Mouse (Mus musculus): ENCODE results near the gene Galnt16.
A peak's percentile ranks its signal among the peaks of the same experiment; 100 is the strongest.

Galnt16 gene

DNA sequence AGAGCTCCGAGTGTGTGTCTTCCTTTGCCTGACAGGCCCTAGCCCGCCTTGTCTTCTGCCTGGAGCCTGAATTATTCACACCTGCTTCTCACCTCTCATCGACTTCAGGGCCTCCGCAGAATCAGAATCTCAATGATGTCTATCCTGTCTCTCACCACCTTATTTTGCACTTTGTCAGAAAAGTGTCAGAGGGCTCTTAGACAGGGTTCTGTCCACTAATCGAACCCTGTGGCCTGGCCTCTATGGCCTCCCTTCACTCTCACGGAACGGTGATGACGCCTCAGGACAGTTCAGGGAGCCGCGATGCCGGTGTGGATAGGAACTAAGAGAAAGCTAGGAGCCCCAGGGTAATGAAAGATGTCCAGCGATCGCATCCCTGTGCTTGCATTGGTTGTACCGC is at the start of gene Galnt16:
Galnt16 (plus strand) TSS at position 301 of the 400 bp plus-strand sequence.
- DNase-seq (ENCODE audit: inconsistent age in 2 of 2, low spot score in 1 of 2): no peak

DNA sequence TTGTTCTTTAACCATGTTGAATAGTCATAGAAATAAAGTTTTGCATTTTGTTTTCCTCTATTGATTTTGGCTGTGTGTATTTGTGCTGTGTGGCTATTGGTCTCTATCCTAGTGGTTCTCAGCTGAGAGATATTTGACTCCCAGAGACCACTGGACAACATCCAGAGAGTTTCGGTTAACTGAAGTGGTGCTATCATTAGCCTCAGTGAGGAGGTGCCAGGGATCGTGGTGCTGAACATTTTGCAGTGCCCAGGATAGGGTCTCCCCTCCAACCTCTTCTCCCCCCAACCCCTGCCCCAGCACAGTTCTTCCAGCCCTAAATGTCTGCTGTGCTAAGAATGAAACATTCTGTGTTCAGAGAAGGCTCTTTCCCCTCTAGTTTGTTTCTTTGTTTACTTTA is 47.9 kb upstream of the Galnt16 start:
- DNase-seq (ENCODE audit: inconsistent age in 2 of 2, low spot score in 1 of 2): no peak

DNA sequence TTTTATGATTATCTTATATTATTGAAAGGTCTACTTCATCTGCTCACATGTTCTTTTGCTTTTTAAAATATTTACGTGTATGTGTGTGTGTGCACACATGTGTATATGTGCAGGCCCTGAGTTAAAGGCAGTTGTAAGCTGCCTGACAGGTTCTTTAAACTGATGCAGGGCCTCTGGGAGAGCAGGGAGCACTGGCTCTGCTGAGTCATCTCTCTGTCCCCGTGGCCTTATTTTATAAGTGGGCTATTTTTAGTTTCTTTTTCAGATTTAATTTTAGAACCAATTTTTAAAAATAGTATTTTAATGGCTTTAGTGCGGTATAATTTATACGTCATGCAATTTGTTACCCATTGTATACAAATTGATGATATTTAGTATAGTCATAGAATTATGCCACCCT is 46.2 kb upstream of the Galnt16 start:
- peak in 1 of 2 experiments; percentile 43 for DNase-seq (ENCODE audit: inconsistent age in 2 of 2, low spot score in 1 of 2)

DNA sequence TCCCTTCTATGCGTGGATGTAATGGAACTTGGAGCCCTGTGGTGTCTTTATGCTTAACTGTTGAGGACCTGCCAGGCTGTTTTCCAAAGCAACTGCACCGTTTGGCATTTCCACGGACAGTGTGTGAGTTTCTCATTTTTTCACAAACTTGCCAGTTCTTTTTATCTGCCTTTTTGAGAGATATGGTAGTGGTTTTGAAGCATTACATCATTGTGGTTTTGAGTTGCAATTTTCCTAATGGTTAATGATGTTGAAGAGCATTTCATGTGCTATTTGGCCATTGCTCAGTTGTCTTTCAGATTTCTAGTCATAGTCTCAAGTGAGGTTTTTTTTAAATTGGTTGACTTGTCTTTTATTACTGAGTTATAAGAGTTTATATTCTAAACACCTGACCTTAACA is 44.3 kb upstream of the Galnt16 start:
- DNase-seq (ENCODE audit: inconsistent age in 2 of 2, low spot score in 1 of 2): no peak

DNA sequence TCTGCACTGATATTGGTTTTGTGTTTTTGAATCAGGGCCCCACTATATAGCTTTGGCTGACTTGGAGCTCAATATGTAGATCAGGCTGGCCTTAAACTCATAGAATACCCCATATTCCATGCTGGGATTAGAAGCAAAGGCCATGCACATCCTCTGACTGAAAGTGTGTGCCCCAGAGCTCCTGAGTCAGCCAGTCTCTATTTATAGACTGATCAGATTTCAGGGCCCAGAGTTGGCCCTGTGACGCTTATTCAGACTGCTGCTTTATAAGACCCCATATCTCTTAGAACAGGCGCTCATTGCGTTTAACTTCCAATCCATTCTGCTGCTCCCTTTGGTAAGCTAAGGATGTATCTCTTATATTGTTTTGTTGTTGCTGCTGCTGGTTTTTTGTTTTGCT is 38.1 kb upstream of the Galnt16 start:
- DNase-seq (ENCODE audit: inconsistent age in 2 of 2, low spot score in 1 of 2): no peak

DNA sequence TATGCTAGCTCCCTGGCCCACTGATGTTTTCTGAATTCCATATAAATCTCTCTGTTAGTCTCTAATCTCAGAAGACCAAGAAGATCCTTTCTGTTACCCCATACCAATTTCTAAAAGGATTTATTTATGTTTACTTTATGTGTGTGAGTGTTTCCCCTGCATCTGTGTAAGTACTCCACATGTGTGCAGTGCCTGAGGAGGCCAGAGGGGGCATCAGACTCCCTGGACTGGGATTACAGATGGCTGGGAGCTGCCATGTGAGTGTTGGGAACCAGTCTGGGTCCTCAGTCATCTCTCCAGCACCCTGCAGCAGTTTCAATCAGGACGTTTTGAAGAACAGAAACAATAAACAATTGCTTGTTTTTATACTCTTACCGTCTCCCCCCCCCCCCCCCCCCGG is 34.7 kb upstream of the Galnt16 start:
- no peak for DNase-seq (ENCODE audit: inconsistent age in 2 of 2, low spot score in 1 of 2)

DNA sequence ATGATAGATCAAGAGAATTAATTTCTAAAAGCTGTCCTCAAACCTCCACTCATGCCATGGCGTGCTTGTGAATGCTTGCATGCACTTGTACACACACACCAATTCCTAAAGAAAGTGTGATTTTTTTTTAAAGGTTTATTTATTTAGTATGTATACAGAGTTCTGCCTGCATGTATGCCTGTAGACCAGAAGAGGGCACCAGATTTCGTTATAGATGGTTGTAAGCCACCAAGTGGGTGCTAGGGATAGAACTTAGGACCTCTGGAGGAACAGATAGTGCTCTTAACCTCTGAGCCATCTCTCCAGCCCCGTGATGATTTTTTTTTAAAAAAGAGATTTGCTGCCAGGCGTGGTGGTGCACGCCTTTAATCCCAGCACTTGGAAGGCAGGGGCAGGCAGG is 24.8 kb upstream of the Galnt16 start:
- no peak for DNase-seq (ENCODE audit: inconsistent age in 2 of 2, low spot score in 1 of 2)

DNA sequence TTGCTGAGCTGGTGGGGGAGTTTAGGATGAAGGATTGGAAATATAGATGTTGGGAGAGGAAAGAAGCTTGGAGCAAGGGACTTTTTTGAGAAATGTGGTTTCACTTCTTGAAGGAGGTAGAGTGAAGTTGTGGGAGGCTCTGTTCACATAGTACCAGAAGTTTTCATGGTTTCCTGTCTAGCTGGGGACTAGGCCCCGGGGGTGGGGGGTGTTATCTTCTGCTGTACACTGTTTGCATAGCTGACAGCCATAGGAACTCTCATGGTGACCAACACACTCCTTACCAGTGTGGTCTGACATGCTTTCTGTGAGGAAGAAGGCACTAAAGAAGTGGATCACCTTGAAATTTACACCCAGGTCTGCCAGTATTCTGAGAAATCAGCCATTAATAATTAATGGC is 22.4 kb upstream of the Galnt16 start:
- DNase-seq (ENCODE audit: inconsistent age in 2 of 2, low spot score in 1 of 2): no peak

DNA sequence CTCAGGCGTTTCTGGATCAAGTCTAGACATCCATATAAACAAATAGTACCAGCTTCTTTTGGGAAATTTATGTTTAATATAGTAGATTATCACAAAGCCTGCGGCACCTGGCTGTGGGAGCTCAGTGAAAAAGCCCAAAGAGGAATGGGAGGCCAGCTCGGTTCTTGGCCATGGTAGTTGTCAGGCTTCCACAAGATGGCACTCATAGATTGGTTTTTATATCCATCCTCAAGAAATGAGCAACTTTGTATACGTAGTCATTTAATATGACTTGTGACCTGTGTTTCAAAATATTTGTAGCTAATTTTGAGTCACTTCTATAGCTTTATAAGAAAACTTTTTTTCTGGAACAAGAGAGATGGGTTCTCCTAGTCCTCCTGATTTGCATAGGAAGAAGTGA is 19.7 kb upstream of the Galnt16 start:
- DNase-seq (ENCODE audit: inconsistent age in 2 of 2, low spot score in 1 of 2): peak in 1 of 2 experiments; percentile 30

DNA sequence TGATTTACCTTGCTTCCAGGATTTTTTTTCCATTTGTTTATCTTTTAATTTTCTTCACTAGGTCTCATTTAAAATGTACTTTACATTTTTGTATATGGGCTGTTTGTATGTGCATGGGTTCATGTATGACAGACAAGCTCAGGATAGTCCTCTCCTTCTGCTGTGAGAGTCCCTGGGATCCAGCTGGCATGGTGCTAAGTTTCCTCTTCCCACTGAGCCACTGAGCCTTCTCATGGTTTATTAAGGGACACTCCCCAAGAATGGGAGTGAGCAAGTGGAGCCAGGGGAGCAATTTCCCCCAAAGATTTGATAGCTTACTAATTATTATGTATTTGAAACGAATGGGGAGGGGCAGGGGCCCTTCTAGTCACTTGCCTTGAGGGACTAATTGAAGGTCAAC is 17.6 kb upstream of the Galnt16 start:
- DNase-seq (ENCODE audit: inconsistent age in 2 of 2, low spot score in 1 of 2): no peak

DNA sequence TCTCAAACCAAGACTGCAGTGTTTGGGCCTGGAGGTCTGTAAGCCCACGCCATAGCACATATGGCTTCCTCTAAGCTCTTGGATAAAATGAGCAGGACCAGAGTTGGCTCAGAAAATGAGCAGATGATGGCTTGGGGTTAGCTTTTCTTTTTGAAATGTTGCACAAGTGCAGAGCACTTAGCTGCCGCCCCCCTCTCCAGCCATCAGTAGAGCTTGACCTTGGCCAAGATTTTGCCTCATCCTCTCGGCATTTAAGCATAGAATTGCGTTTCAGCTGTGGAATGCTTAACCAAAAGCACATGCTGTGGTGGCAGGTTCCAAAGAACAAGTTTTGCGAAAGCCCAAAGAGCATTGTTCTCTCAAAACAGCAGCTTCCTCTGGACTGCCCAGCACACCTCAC is 13.4 kb upstream of the Galnt16 start:
- DNase-seq (ENCODE audit: inconsistent age in 2 of 2, low spot score in 1 of 2): peak; percentile 50 to 61

DNA sequence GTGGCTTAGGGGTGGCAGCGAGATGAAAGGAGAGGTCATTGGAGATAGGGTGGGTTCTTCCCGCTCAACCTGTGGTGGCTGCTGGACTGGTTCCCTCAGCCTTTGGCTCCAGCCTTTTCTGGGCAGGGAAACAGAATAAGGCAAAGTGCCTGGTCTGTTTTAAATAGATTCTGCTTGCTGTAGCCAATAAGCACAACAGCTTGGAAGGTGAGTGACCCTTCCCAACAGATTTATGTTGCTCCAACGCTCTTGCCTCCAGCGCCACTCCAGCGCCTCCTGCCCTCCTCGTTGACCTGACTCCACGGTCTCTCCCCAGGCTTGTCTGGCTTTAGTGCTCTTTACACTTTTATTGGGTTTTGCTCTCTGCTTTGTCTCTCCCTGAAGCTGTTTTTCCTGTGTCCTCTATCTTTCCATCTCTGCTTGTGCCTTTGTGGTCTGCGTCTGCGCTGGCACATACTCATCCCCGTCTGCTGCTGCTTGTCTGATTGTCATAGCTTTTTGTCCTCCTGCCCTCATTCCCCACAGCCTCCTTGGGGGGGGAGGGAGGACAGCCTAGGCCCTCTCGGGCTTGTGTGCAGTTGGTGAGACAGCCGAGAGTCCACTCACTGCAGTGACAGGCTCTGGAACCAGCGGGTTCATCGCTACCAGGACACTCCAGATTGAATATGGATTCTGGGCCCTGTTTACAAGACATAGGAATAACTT is 10.9 kb upstream of the Galnt16 start:
- peak in 1 of 2 experiments; percentile 28 for DNase-seq (ENCODE audit: inconsistent age in 2 of 2, low spot score in 1 of 2)

DNA sequence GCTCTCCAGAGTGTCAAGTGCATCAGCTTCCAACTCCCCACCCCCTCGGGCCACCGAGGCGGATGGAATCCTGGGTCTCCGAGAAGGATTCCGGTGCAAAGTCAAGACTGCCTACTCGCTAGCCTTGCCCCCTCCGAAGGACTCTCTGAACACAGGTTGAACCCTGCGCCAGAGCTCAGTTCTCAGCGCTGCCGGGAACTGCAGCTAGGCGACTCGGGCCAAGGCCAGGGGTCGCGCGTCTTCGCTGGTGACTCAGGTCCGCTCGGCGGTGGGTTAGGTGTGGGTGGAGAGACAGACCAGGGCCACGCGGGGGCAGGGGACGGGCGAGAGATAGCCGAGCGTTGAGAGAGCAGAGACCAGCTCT is 298 bp downstream of the Galnt16 start:
- peak in 1 of 2 experiments; percentile 49 for DNase-seq (ENCODE audit: inconsistent age in 2 of 2, low spot score in 1 of 2)

DNA sequence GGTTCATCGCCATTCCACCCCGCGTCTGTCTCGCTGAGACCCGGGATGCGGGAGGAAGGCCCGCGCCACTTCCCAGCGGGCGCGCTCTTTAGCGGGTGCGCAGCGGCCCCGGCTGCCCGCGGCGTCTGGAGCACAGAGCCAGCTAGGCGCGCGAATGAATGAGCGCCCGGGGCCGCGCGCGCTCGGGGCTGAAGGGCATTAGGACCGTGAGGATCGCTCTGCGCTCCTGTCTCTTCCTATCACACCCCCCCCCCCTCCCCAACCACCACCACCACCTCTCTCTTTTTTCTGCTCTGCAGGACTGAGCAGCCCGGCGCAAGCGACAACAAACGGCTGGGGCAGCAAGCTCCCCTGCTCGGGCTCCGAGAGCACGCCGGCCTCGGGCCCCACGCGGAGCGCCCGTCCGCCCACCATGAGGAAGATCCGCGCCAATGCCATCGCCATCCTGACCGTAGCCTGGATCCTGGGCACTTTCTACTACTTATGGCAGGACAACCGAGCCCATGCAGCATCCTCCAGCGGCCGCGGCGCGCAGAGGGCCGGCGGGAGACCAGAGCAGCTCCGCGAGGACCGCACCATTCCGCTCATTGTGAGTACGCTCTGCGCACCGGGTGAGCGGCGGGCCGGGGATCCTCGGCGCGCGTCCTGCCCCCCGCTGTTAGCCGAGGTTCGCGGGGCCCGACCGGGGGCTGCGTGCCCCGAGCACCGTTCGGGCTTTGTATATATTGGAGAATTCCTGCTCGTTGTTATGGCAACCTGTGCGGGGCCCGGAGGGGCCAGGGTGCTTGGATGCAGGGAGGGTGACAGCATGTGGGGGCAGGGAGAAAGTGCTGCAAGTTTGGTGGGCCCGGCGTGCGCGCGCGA is 912 bp downstream of the Galnt16 start:
- DNase-seq (ENCODE audit: inconsistent age in 2 of 2, low spot score in 1 of 2): peak; percentile 24 to 58

DNA sequence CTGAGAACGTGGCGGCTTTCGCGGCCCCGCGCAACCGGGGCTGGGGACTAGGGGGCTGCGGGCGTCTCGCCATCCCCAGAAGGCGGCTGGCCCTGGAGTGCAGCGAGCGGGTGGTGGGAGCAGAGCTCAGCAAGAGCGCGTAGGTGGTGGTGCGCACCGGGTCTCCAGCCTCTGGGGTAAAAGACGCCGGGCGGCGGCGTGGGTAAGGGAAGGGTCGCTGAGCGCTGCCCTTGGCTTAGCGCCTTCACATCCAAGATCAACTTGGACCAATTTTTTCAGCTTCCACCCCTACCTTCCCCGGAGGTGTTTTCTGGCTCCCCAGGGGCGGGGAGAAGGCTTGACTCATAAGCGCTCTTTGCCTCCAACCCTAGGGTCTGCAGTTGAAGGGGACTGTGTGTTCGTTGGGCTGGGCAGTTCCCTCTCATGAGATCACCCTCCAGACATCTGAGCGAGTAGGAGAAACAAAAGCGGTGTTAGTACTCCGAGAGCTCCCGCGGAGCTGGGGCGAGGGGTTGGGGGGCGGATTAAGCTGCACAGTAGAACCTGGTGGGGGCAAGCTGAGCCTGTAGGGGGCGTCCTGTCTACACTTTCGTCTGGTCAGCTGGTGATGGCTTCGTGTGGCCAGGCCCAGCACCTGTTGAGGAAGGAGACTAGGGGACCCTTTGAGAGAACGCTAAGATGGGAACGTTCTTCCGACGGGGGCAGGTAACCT is 1.7 kb downstream of the Galnt16 start:
- peak; percentile 21 to 61 for DNase-seq (ENCODE audit: inconsistent age in 2 of 2, low spot score in 1 of 2)

DNA sequence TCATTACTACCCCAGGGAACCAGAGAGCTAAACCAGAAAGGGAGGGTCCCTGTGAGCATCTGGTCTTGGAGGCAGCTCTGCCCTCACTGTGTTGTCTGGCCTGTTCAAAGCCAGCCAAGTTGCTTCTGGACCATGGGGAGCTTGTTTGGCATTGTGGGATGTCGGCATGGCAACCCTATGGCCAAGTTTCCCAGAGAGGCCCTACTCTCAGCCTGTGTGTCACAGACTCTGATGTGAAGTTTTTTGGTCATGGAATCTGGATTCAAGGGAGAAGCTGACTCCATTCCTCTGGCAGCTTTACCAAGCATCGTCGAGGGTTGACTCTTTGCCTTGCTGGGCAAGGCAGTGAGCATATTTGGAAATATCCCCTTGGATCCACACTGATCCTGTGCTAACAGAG is 3.9 kb downstream of the Galnt16 start:
- DNase-seq (ENCODE audit: inconsistent age in 2 of 2, low spot score in 1 of 2): no peak

DNA sequence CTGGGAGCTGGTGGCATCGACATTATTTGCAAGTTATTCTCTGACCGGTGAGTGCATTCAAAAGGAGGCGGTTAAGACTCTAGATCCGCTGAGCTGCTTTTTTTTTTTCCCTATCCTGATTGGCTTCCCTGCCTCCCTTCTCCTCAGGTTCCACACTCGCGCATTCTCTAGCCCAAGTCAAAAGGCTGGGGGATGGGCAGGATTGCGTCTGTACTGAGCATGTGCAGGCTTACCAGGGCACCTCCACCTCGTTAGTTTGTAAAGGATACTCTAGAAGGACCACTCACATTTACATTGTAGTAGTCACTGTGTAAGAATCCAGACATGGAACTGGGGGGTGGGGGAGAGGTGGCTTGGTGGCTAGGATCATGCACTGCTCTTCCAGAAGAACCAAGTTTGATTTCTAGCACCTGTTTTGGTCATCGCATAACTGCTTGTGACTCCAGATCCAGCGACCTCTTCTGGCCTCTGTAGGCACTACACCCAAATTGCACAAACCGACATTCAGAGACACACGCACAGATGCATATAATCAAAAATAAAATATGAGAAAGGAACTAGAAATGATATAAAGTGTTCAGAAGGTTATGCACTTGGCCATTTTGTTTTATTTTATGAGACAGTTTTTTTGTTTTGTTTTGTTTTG is 6.3 kb downstream of the Galnt16 start:
- no peak for DNase-seq (ENCODE audit: inconsistent age in 2 of 2, low spot score in 1 of 2)

DNA sequence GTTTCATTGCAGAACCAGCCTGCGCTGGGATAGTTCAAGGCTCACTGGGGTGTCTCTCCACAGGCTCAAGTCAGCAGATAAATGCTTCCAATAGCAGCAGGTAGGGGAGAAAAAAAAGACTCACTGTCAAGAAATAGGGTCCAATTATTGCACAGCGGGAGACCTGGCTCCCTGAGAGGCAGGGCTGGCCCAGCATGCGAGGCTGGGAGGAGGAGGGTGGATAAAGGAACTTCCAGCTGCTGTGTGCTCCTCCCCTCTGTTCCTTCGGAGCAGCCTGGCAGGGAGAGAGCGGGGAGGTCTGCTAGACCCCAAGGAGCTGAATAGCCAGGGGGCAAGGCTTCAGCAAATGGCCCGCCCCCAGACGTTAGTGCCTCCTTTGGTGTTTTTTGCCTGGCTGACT is 7.4 kb downstream of the Galnt16 start:
- DNase-seq (ENCODE audit: inconsistent age in 2 of 2, low spot score in 1 of 2): no peak

DNA sequence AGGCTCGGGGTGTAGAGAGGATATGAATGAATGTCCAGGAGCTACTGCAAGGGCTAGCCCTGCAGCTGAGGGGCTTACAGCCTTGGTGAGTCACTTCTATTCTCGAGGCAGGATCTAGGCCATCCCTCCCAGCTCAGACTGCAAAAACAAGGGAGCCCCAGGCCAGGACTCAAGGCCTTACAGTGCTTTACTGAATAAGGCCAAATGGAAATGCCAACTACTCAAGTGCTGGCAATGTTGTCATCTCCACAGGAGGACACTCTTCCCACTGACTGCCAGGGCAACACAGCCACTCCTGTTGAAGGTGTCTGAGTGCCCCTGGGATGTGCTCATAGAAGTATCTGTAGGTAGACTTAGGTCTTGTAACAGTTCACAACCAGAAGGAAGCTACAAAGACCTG is 8.4 kb downstream of the Galnt16 start:
- DNase-seq (ENCODE audit: inconsistent age in 2 of 2, low spot score in 1 of 2): peak; percentile 15 to 74

DNA sequence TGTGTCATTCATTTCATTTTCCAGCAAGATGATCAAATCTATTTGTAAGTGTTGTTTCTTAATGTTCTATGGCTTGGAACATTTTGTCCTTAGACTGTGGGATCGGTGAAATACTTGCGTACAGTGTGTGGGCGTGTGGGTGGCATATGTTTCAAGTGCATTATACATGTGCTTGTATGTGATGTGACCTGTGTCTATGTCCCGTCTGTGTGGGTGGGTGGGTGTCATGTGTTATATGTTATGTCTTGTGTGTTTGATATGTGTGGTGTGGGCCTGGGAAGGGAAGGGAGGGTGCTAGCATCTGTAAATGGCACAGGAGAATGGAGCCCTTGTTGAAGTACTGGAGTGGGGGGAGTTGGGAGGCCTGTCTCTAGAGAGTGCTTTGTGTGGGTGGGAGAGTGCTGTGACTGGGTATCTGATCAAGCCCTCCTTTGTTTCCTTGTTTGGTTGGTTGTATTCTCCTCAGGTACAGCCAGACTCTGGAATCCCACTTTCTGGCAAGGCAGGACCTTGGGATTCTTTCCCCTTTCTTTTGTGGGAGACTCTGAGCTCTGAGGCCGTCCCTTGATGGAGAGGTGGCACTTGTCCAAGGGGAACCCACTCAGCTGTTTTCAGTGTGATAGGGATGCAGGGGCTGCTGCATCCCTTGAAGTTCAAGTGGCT is 9.8 kb downstream of the Galnt16 start:
- DNase-seq (ENCODE audit: inconsistent age in 2 of 2, low spot score in 1 of 2): no peak

DNA sequence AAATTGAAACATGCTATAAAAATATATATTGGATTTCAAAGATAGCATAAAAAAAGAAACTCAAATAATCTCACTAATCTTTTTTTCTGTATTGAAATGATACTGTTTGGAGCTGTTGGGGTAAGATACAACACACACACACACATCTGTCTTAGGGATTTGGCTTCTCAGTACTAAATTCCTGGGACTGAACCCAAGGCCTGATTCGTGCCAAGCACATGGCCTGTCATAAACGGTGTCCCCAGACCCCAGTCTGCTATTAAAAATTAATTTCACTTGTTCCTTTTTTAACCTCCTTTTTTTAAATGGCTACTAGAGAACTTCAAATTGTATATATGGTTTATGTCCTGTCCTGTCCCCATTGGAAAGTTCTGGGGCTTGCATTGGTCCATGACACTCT is 12.0 kb downstream of the Galnt16 start:
- no peak for DNase-seq (ENCODE audit: inconsistent age in 2 of 2, low spot score in 1 of 2)
